ENCODE assay signal across 8 mouse cellular contexts in the genomic region with DNA sequence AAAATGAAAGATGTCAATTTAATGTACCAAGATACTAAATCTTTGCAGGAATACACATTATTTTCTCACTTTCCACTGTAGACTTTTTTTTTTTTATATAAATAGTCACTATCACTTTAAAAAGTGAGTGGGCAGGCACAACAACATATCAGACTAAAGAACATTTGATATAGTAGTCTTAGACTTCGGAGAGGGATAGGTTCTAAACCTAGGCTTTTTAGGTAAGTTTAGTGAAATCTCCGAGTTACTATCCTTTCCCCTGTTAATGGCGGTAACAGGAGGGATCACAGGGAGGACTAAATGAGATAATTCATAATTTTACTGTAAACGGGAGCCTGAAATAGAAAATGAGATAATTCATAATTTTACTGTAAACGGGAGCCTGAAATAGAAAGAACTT. TPM values are rescaled to one million over a fixed set of nuclear protein-coding genes. Genes with fewer than 3 reads are reported as not detected.
DNase-seq lines count a peak whose midpoint lies in the region; ATAC-seq and TF ChIP-seq lines count a peak whose summit lies in the region.

No protein-coding gene starts in this region.

- peak overlapping the region; percentile 62 for H3K27ac ChIP-seq in heart, adult 2 months
- H3K27ac ChIP-seq in CH12.LX (ENCODE audit: insufficient read depth, low read depth), result no peak overlapping the region
- no peak overlapping the region for H3K27ac ChIP-seq in forebrain, embryonic 15.5 days (replicated peaks)
- no peak overlapping the region for H3K27ac ChIP-seq in liver, embryonic 13.5 days

- in situ Hi-C loops in CH12.LX (cut with MboI; ENCODE audit: low pct_ligation_motif_present, low pct_unique_long_range_greater_than_20kb, low sequenced_read_pairs), result no loop called here

- no peaks in the 10 kb centered on the region for H3K9me3 ChIP-seq in CH12.LX (replicated peaks; ENCODE audit: low read length)
- no peaks in the 10 kb centered on the region for H3K9me3 ChIP-seq in forebrain, embryonic 15.5 days
- H3K9me3 ChIP-seq in liver, embryonic 13.5 days (replicated peaks), result no peaks in the 10 kb centered on the region

- no peak for DNase-seq in heart, adult 2 months
- DNase-seq in heart, postnatal 10 days, result no peak
- no peak for DNase-seq in CH12.LX (ENCODE audit: extremely low read depth)
- no peak for DNase-seq in liver, embryonic 13.5 days
- no peak for DNase-seq in urinary bladder, postnatal 25 days (ENCODE audit: low spot score)
- DNase-seq in thymus, postnatal 0 days (ENCODE audit: low spot score), result no peak
- no peak for DNase-seq in gastrocnemius, adult 18-20 months (ENCODE audit: low spot score)

- no peak for TF ChIP-seq RAD21 in CH12.LX (IDR thresholded peaks at IDR 0.05; ENCODE audit: low read depth, low read length)

- no peak for TF ChIP-seq CTCF in heart, adult 2 months (IDR thresholded peaks at IDR 0.05)
- TF ChIP-seq CTCF in CH12.LX (conservative IDR thresholded peaks at IDR 0.05 in 1 of 2, IDR thresholded peaks at IDR 0.05 in 1 of 2; ENCODE audit: low read depth in 2 of 2, low read length in 2 of 2), result no peak

- 24% methylated on average over 5 of the region's 5 CpGs for WGBS in heart, adult 2 months
- 50% methylated on average over 5 of the region's 5 CpGs for WGBS in forebrain, embryonic 15.5 days
- 32% methylated on average over 5 of the region's 5 CpGs for WGBS in liver, embryonic 13.5 days (ENCODE audit: insufficient replicate concordance)

- peak overlapping the region; percentile 73 for H3K4me3 ChIP-seq in heart, adult 2 months
- H3K4me3 ChIP-seq in CH12.LX (replicated peaks in 1 of 3; ENCODE audit: low read depth in 2 of 3, low read length in 2 of 3, poor library complexity in 1 of 3), result peak overlapping the region in 2 of 3 experiments; percentile 82 to 89
- H3K4me3 ChIP-seq in forebrain, embryonic 15.5 days, result peak overlapping the region; percentile 76
- peak overlapping the region; percentile 79; the same call in 1 of the 2 replicates for H3K4me3 ChIP-seq in liver, embryonic 13.5 days (replicated peaks)

- H3K4me1 ChIP-seq in heart, adult 2 months (ENCODE audit: control insufficient read depth, insufficient read depth, low read length), result no peaks in the 10 kb centered on the region
- peaks cover 0 to 8% of the 10 kb centered on the region in 2 experiments; a peak in 2 of 4 replicates for H3K4me1 ChIP-seq in CH12.LX (ENCODE audit: control insufficient read depth in 1 of 2, insufficient read depth in 2 of 2)
- H3K4me1 ChIP-seq in forebrain, embryonic 15.5 days, result peaks cover 10% of the 10 kb centered on the region
- peaks cover 10% of the 10 kb centered on the region for H3K4me1 ChIP-seq in liver, embryonic 13.5 days (replicated peaks)

- ATAC-seq in forebrain, embryonic 15.5 days (replicated peaks), result peak; percentile 53
- no peak for ATAC-seq in liver, embryonic 13.5 days (ENCODE audit: low read depth)

- no peak overlapping the region for H3K9ac ChIP-seq in heart, adult 2 months (ENCODE audit: low read depth, low read length)
- no peak overlapping the region for H3K9ac ChIP-seq in CH12.LX (ENCODE audit: insufficient read depth, low read depth)
- H3K9ac ChIP-seq in forebrain, embryonic 15.5 days (replicated peaks), result no peak overlapping the region
- H3K9ac ChIP-seq in liver, embryonic 13.5 days, result no peak overlapping the region

- no peaks in the 10 kb centered on the region for H3K27me3 ChIP-seq in heart, adult 2 months (ENCODE audit: control insufficient read depth, insufficient read depth, low read length)
- H3K27me3 ChIP-seq in CH12.LX (replicated peaks), result no peaks in the 10 kb centered on the region
- no peaks in the 10 kb centered on the region for H3K27me3 ChIP-seq in forebrain, embryonic 15.5 days
- H3K27me3 ChIP-seq in liver, embryonic 13.5 days, result no peaks in the 10 kb centered on the region

- no peaks in the 10 kb centered on the region; the same call in 1 of the 2 replicates for H3K79me2 ChIP-seq in heart, adult 2 months (replicated peaks; ENCODE audit: control insufficient read depth, insufficient read depth, low read length)
- 0 out of 2 replicates have a peak, but pooled peaks cover 2% of the 10 kb centered on the region for H3K79me2 ChIP-seq in CH12.LX (replicated peaks; ENCODE audit: control insufficient read depth, extremely low read depth, insufficient read depth, poor library complexity, severe bottlenecking)

- TF ChIP-seq POLR2A in heart, adult 2 months (IDR thresholded peaks at IDR 0.05; ENCODE audit: insufficient read depth, low read depth, low read length), result no peak
- no peak for TF ChIP-seq POLR2A in CH12.LX (IDR thresholded peaks at IDR 0.05; ENCODE audit: low read depth, low read length)

- TF ChIP-seq EP300 in heart, adult 2 months (IDR thresholded peaks at IDR 0.05; ENCODE audit: insufficient read depth, low read depth, low read length), result no peak
- TF ChIP-seq EP300 in CH12.LX (IDR thresholded peaks at IDR 0.05; ENCODE audit: low read length), result no peak

- intact Hi-C loops in heart, adult 2 months (cut with DNase I), result loop anchor here (10.0 kb wide), 1 partner anchor 662 kb away; no protein-coding TSS in a partner anchor
- intact Hi-C loops in heart, postnatal 10 days (cut with DNase I), result loop anchor here (5.0 kb wide), 1 partner anchor 724 kb away; a partner anchor contains a TSS

- H3K36me3 ChIP-seq in heart, adult 2 months (ENCODE audit: control insufficient read depth, insufficient read depth, low read length), result no peaks in the 10 kb centered on the region
- H3K36me3 ChIP-seq in CH12.LX (replicated peaks in 1 of 2; ENCODE audit: control insufficient read depth in 1 of 2, insufficient read depth in 1 of 2, low read length in 1 of 2), result peaks cover 0 to 2% of the 10 kb centered on the region in 2 experiments
- no peaks in the 10 kb centered on the region for H3K36me3 ChIP-seq in forebrain, embryonic 15.5 days
- H3K36me3 ChIP-seq in liver, embryonic 13.5 days, result no peaks in the 10 kb centered on the region

- dilution Hi-C loops in CH12.LX (cut with MboI; ENCODE audit: extremely low pct_ligation_motif_present, extremely low pct_unique_long_range_greater_than_20kb, low sequenced_read_pairs), result no loop called here

- no peak overlapping the region for H3K4me2 ChIP-seq in CH12.LX (ENCODE audit: insufficient read depth, low read depth, poor library complexity, severe bottlenecking)
- H3K4me2 ChIP-seq in forebrain, embryonic 15.5 days (replicated peaks), result peak overlapping the region; percentile 26
- H3K4me2 ChIP-seq in liver, embryonic 13.5 days, result 0 out of 2 replicates have a peak overlapping the region, but pooled peaks have one; percentile 68

TF ChIP-seq in CH12.LX, 34 proteins besides CTCF, POLR2A, EP300 and RAD21:
- TF ChIP-seq MAFK (IDR thresholded peaks at IDR 0.05; ENCODE audit: insufficient replicate concordance, low read length), result no peak
- TF ChIP-seq KAT2A (IDR thresholded peaks at IDR 0.05; ENCODE audit: insufficient replicate concordance, low read length), result no peak
- no peak for TF ChIP-seq MYC (IDR thresholded peaks at IDR 0.05; ENCODE audit: low read depth, low read length)
- TF ChIP-seq RCOR1 (conservative IDR thresholded peaks at IDR 0.05; ENCODE audit: low read depth, low read length), result no peak
- no peak for TF ChIP-seq USF2 (conservative IDR thresholded peaks at IDR 0.05; ENCODE audit: low read depth, low read length)
- TF ChIP-seq POLR2AphosphoS2 (IDR thresholded peaks at IDR 0.05; ENCODE audit: low read depth, low read length), result no peak
- no peak for TF ChIP-seq E2F4 (IDR thresholded peaks at IDR 0.05; ENCODE audit: insufficient replicate concordance, low read depth, low read length)
- no peak for TF ChIP-seq USF1 (IDR thresholded peaks at IDR 0.05; ENCODE audit: low read depth, low read length)
- TF ChIP-seq MEF2A (IDR thresholded peaks at IDR 0.05; ENCODE audit: borderline replicate concordance, low read depth, low read length), result no peak
- no peak for TF ChIP-seq MAX (IDR thresholded peaks at IDR 0.05; ENCODE audit: low read length)
- no peak for TF ChIP-seq ZC3H11A (IDR thresholded peaks at IDR 0.05; ENCODE audit: low read depth, low read length)
- no peak for TF ChIP-seq SIN3A (IDR thresholded peaks at IDR 0.05; ENCODE audit: low read length)
- TF ChIP-seq BHLHE40 (IDR thresholded peaks at IDR 0.05; ENCODE audit: low read depth, low read length), result no peak
- TF ChIP-seq ELF1 (IDR thresholded peaks at IDR 0.05; ENCODE audit: low read depth, low read length), result no peak
- TF ChIP-seq PAX5 (IDR thresholded peaks at IDR 0.05; ENCODE audit: low read length), result no peak
TF ChIP-seq in CH12.LX: peak in this region for 0.

RNA-seq across cellular contexts. Expression of a gene that starts 0.4 kb away (rescaled TPM):
- total RNA-seq in heart, adult 2 months (2021), result 10 to 100 TPM; 28.2 to 31.3 TPM
- 13.9 and 23.4 TPM in 2 replicates for polyA plus RNA-seq in heart, adult 2 months (2012; rRNA removed)
- total RNA-seq in heart, postnatal 10 days (2021), result 10 to 100 TPM; 38.3 to 42.5 TPM
- total RNA-seq in CH12.LX (2012; rRNA removed), result 41.7 and 41.9 TPM in 2 replicates
- total RNA-seq in CH12.LX (2014; rRNA removed), result 59.2 and 64.9 TPM in 2 replicates
- 48.1 and 48.2 TPM in 2 replicates for polyA plus RNA-seq in CH12.LX (2012; ENCODE audit: insufficient read length, low read depth)
- 121 and 126 TPM in 2 replicates for polyA plus RNA-seq in forebrain, embryonic 15.5 days (2015; fragmentation: Nextera tagmentation; extraction: Ambion mirVana)
- 21.5 and 27.9 TPM in 2 replicates for polyA plus RNA-seq in liver, embryonic 13.5 days (2015; fragmentation: Nextera tagmentation; extraction: Ambion mirVana)
- 44.8 and 47.6 TPM in 2 replicates for polyA plus RNA-seq in thymus, postnatal 0 days (2015; fragmentation: Nextera tagmentation; extraction: Ambion mirVana)
- total RNA-seq in gastrocnemius, adult 18-20 months (2021), result 10 to 100 TPM; 34.7 to 35.9 TPM
